In genomic region chr12:104822151-104822550, GRCm38 (mm10) we compare ENCODE assay signal across 17 mouse cellular contexts. TPM values are rescaled to one million over a fixed set of nuclear protein-coding genes. Genes with fewer than 3 reads are reported as not detected.
DNase-seq lines count a peak whose midpoint lies in the region; ATAC-seq and TF ChIP-seq lines count a peak whose summit lies in the region.
"Had no signal": no experiment of that assay in that cellular context is flagged by ENCODE, and none has a peak within 500 bp of the region (broad histone marks: within the 10 kb centered on the region; RNA-seq: fewer than 3 reads in every experiment).

No protein-coding gene starts in this region.

- H3K9ac ChIP-seq in liver, adult 2 months (ENCODE audit: low read depth, low read length) = no peak overlapping the region
- H3K9ac ChIP-seq in liver, embryonic 11.5 days (ENCODE audit: low read depth, low read length) = no peak overlapping the region
- H3K9ac ChIP-seq in kidney, embryonic 16.5 days (replicated peaks; ENCODE audit: low read length) = no peak overlapping the region
- H3K9ac ChIP-seq in limb, embryonic 11.5 days (ENCODE audit: low read length) = no peak overlapping the region
- H3K9ac ChIP-seq: hindbrain, embryonic 15.5 days; liver, embryonic 15.5 days had no signal

- H3K27ac ChIP-seq in liver, adult 2 months (replicated peaks; ENCODE audit: insufficient read depth, low read depth, low read length) = no peak overlapping the region
- H3K27ac ChIP-seq in liver, embryonic 11.5 days (ENCODE audit: low read depth, low read length) = no peak overlapping the region
- peak overlapping the region; percentile 32 for H3K27ac ChIP-seq in kidney, adult 2 months (ENCODE audit: insufficient read depth, low read depth, low read length)
- peak overlapping the region; percentile 26 for H3K27ac ChIP-seq in kidney, embryonic 16.5 days (ENCODE audit: low read length)
- H3K27ac ChIP-seq in limb, embryonic 11.5 days (replicated peaks; ENCODE audit: low read depth, low read length) = peak overlapping the region; percentile 1; the same call in 1 of the 2 replicates
- H3K27ac ChIP-seq: hindbrain, embryonic 15.5 days; liver, embryonic 15.5 days had no signal

- peaks cover 38% of the 10 kb centered on the region for H3K4me1 ChIP-seq in liver, adult 2 months (ENCODE audit: control insufficient read depth, insufficient read depth, low read length)
- peaks cover 15% of the 10 kb centered on the region for H3K4me1 ChIP-seq in liver, embryonic 11.5 days (replicated peaks; ENCODE audit: control insufficient read depth, insufficient read depth, low read length)
- peaks cover 69% of the 10 kb centered on the region for H3K4me1 ChIP-seq in kidney, adult 2 months (ENCODE audit: control insufficient read depth, insufficient read depth, low read length)
- H3K4me1 ChIP-seq in kidney, embryonic 16.5 days (ENCODE audit: insufficient read depth, low read length) = peaks cover 45% of the 10 kb centered on the region
- peaks cover 49% of the 10 kb centered on the region for H3K4me1 ChIP-seq in limb, embryonic 11.5 days (ENCODE audit: control insufficient read depth, insufficient read depth, low read length)

- no peaks in the 10 kb centered on the region for H3K36me3 ChIP-seq in liver, adult 2 months (ENCODE audit: control insufficient read depth, insufficient read depth, low read length)
- H3K36me3 ChIP-seq in liver, embryonic 11.5 days (ENCODE audit: control insufficient read depth, insufficient read depth, low read length) = no peaks in the 10 kb centered on the region
- H3K36me3 ChIP-seq in kidney, adult 2 months (ENCODE audit: control insufficient read depth, insufficient read depth, low read length) = no peaks in the 10 kb centered on the region
- no peaks in the 10 kb centered on the region for H3K36me3 ChIP-seq in kidney, embryonic 16.5 days (ENCODE audit: insufficient read depth, low read length)
- H3K36me3 ChIP-seq in limb, embryonic 11.5 days (ENCODE audit: control insufficient read depth, insufficient read depth, low read length) = no peaks in the 10 kb centered on the region
- H3K36me3 ChIP-seq: hindbrain, embryonic 15.5 days; liver, embryonic 15.5 days had no signal

- no peak for ATAC-seq in liver, embryonic 11.5 days (replicated peaks; ENCODE audit: low FRiP score)
- no peak; the same call in 1 of the 2 replicates for ATAC-seq in kidney, embryonic 16.5 days (ENCODE audit: low FRiP score, low TSS enrichment)
- ATAC-seq in limb, embryonic 11.5 days (ENCODE audit: insufficient number of reproducible peaks, low FRiP score, low TSS enrichment, low read depth) = no peak
- ATAC-seq in activated CD4-positive, CD25-positive, alpha-beta regulatory T cell, adult 4 months = no peak
- ATAC-seq: intestine, postnatal 0 days had no signal

- no peak overlapping the region for H3K4me3 ChIP-seq in liver, adult 2 months (ENCODE audit: insufficient read depth, low read depth, low read length)
- no peak overlapping the region for H3K4me3 ChIP-seq in liver, embryonic 11.5 days (ENCODE audit: low read depth, low read length)
- H3K4me3 ChIP-seq in kidney, adult 2 months (ENCODE audit: insufficient read depth, low read depth, low read length) = no peak overlapping the region
- no peak overlapping the region for H3K4me3 ChIP-seq in kidney, embryonic 16.5 days (ENCODE audit: low read length)
- H3K4me3 ChIP-seq in limb, embryonic 11.5 days (ENCODE audit: low read depth, low read length) = no peak overlapping the region
- H3K4me3 ChIP-seq: erythroblast, embryonic 14.5 days; hindbrain, embryonic 15.5 days; liver, embryonic 15.5 days had no signal

- WGBS in liver, adult 2 months = 87% methylated on average over 8 of the region's 8 CpGs
- 76% methylated on average over 8 of the region's 8 CpGs for WGBS in liver, embryonic 11.5 days
- 22% methylated on average over 8 of the region's 8 CpGs for WGBS in kidney, adult 2 months
- 39% methylated on average over 8 of the region's 8 CpGs for WGBS in kidney, embryonic 16.5 days
- 19% methylated on average over 8 of the region's 8 CpGs for WGBS in limb, embryonic 11.5 days

- H3K4me2 ChIP-seq in liver, embryonic 11.5 days = no peak overlapping the region
- H3K4me2 ChIP-seq in kidney, embryonic 16.5 days (replicated peaks; ENCODE audit: low read depth, low read length) = no peak overlapping the region
- H3K4me2 ChIP-seq in limb, embryonic 11.5 days (ENCODE audit: low read depth, severe bottlenecking) = no peak overlapping the region
- H3K4me2 ChIP-seq: hindbrain, embryonic 15.5 days; liver, embryonic 15.5 days had no signal

- H3K9me3 ChIP-seq in liver, embryonic 11.5 days (ENCODE audit: control insufficient read depth, low read length) = no peaks in the 10 kb centered on the region
- H3K9me3 ChIP-seq in kidney, embryonic 16.5 days (ENCODE audit: low read length) = no peaks in the 10 kb centered on the region
- H3K9me3 ChIP-seq in limb, embryonic 11.5 days (ENCODE audit: control insufficient read depth, low read length) = no peaks in the 10 kb centered on the region
- H3K9me3 ChIP-seq: hindbrain, embryonic 15.5 days; liver, embryonic 15.5 days had no signal

- peaks cover 54% of the 10 kb centered on the region for H3K79me2 ChIP-seq in liver, adult 2 months (ENCODE audit: control insufficient read depth, insufficient read depth, low read length)

- H3K27me3 ChIP-seq in liver, adult 2 months (ENCODE audit: control insufficient read depth, insufficient read depth, low read length) = no peaks in the 10 kb centered on the region
- H3K27me3 ChIP-seq in liver, embryonic 11.5 days (replicated peaks; ENCODE audit: control insufficient read depth, insufficient read depth, low read length) = no peaks in the 10 kb centered on the region
- H3K27me3 ChIP-seq in kidney, adult 2 months (replicated peaks; ENCODE audit: control insufficient read depth, insufficient read depth, low read length) = no peaks in the 10 kb centered on the region
- H3K27me3 ChIP-seq in kidney, embryonic 16.5 days (ENCODE audit: insufficient read depth, low read length) = no peaks in the 10 kb centered on the region
- no peaks in the 10 kb centered on the region for H3K27me3 ChIP-seq in limb, embryonic 11.5 days (ENCODE audit: control insufficient read depth, insufficient read depth, low read length)
- H3K27me3 ChIP-seq: hindbrain, embryonic 15.5 days had no signal

- TF ChIP-seq POLR2A in liver, adult 2 months (IDR thresholded peaks at IDR 0.05; ENCODE audit: extremely low read depth, insufficient read depth, low read length) = no peak
- TF ChIP-seq POLR2A in kidney, adult 2 months (IDR thresholded peaks at IDR 0.05; ENCODE audit: low read depth, low read length) = no peak

- DNase-seq in liver, adult 2 months (ENCODE audit: extremely low read depth, low read depth, low spot score) = peak; percentile 33
- DNase-seq in liver, embryonic 11.5 days (ENCODE audit: low spot score) = no peak
- peak; percentile 89 for DNase-seq in kidney, adult 2 months
- DNase-seq in limb, embryonic 11.5 days (ENCODE audit: low spot score) = peak; percentile 49
- DNase-seq in ovary, postnatal 14 days (ENCODE audit: low spot score) = no peak
- DNase-seq: adrenal gland, adult 8-10 months; cerebellum, adult 11-12 months; cerebellum, postnatal 25 days; gastrocnemius, postnatal 36 days; lung, postnatal 36 days; thymus, postnatal 25 days had no signal

- no peak for TF ChIP-seq CTCF in liver, adult 2 months (IDR thresholded peaks at IDR 0.05; ENCODE audit: low read depth, low read length)
- TF ChIP-seq CTCF in kidney, adult 2 months (conservative IDR thresholded peaks at IDR 0.05; ENCODE audit: insufficient read depth, insufficient read length, low read depth, low read length) = no peak

RNA-seq across cellular contexts. Expression of gene Clmn, which starts 42.7 kb away (rescaled TPM):
- 20.4 and 22.4 TPM in 2 replicates for total RNA-seq in liver, adult 2 months (2014; rRNA removed)
- 12.1 and 13.7 TPM in 2 replicates for polyA plus RNA-seq in liver, adult 2 months (2012; rRNA removed)
- polyA plus RNA-seq in liver, embryonic 11.5 days (2014; fragmentation: Nextera tagmentation; extraction: Ambion mirVana) = 1.5 and 2.1 TPM in 2 replicates
- 20.5 and 21.3 TPM in 2 replicates for polyA plus RNA-seq in kidney, adult 2 months (2012; rRNA removed)
- 5.0 and 5.1 TPM in 2 replicates for polyA plus RNA-seq in kidney, embryonic 16.5 days (2015; fragmentation: Nextera tagmentation; extraction: Ambion mirVana)
- polyA plus RNA-seq in limb, embryonic 11.5 days (2014; fragmentation: Nextera tagmentation; extraction: Ambion mirVana) = 5.9 and 6.3 TPM in 2 replicates
- polyA plus RNA-seq in activated CD4-positive, CD25-positive, alpha-beta regulatory T cell, adult 4 months (2017; shearing (Covaris generic)) = under 1 TPM in 1 of 2 experiments, not detected in 1; 0.04 TPM

Comparison
In these comparisons a context has a peak if more than half of its experiments do, and no peak if none do; other contexts are left out.
1. DNase-seq: peak in liver, adult 2 months (single experiment), kidney, adult 2 months (single experiment) and limb, embryonic 11.5 days (single experiment); none in liver, embryonic 11.5 days (single experiment) and ovary, postnatal 14 days (single experiment).
2. H3K27ac ChIP-seq: peak in kidney, adult 2 months (single experiment), kidney, embryonic 16.5 days (single experiment) and limb, embryonic 11.5 days (single experiment); none in liver, adult 2 months (single experiment) and liver, embryonic 11.5 days (single experiment).